Mouse (Mus musculus): Measurements from ENCODE around the gene Clec16a.

Clec16a gene

DNA sequence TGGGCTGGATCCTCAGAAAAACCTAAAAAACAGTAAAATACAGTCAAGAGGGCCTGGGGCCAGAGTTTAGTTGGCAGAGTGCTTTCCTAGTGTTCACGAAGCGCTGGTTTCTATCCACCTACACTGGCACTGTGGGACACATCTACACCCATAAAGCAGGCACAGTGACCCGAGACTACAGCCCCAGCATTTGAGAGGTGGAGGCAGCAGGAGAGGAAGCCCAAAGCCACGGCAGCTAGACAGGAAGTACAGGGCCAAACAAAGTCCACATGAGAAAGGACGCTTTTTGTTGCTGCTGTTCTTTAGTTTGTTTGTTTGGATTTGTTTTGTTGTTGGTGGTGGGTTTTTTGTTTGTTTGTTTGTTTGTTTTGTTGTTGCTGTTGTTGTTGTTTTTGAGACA is 8.8 kb upstream of the Clec16a start:
- DNase-seq, result no peak

DNA sequence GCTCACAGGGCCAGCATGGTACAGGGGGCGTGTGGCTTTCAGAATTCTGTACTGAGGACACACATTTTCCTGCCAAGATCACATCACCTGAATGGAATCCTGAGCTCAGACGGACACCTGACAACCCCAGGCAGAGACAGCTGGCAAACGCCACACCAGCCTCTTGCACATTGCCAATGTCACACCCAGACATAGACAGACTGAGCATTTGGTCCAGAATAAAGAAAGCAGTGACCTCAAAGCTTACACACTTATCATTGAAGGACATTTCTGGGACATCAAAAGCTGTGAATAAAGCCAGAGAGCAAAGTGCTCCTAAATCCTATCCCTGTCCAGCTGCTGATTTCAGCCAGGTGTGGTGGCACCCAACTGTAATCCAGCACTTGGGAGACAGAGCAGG is 8.2 kb upstream of the Clec16a start:
- DNase-seq, result no peak

DNA sequence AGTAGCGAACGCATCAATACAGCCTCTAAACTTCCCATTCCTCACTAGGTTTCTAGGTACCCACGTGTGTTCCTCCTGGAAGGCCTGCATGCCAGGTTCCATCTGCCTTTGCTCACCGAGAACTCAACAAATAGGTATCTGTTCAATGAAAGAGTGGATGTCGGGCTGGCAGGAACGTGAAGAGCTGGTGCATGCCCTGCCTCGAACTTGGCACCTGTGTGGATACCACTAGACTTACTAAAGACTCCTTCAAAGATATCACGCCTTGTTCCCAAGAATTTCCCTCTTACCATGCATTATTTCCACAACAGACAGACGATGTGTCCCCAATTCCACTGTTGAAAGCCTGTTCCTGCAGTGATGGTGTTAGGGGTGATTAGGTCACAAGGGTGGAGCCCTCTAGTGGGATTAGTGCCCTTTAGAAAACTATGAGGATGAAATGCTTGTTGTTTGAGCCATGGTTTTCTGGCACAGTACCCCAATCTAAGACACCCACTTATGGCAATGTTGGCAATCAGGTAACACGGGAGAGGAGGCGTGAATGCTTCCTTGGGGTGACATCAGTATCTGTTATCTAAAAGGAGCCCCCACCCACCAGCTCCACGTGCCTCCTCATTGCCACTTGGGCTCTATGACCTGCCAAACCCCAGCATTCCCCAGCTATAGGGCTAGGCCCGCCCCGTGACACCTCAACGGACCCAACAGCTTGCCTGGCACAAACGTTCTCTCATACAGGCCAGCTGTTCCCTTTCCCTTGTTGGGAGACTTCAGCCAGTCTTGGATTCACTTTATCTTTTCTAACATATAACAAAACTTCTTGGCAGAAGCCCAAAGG is 4.2 kb upstream of the Clec16a start:
- peak in 1 of 2 experiments; percentile 46 for DNase-seq

DNA sequence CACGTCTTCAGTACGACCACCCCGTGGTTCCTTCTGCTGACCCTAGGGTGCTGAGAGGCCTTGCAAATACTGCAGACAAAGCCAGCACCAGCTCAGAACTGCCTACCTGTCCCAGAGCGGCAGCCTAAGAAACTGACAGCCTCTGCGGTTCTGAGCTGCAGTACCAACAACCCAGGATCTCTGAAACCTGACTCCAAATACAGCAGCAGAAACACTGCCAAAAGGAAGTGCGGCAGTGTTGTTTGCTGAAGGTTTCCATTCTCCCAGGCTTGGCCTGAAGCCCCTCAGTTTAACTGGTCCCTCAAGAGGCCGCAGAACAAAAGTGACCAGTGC is 3.6 kb upstream of the Clec16a start:
- DNase-seq, result peak in 1 of 2 experiments; percentile 34

DNA sequence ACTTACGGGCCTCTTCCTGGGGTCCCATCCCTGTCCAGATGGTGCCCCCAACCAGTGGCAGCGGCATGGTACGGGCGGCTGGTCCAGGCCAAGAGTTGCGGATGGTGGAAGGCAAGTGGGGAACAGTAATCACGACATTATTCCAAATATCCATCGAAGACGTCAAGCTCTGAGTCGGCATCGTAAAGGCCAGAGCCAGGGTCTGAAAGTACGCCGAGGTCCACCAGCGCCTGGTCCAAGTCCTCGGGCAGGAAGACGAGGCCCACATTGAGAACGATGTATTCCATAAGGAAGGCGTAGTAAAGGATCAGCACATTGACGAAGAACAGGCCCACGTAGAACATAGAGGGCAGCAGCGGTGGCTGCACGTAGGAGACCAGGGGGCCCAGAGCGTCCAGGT is 2.9 kb upstream of the Clec16a start:
- peak; percentile 48 to 58 for DNase-seq

DNA sequence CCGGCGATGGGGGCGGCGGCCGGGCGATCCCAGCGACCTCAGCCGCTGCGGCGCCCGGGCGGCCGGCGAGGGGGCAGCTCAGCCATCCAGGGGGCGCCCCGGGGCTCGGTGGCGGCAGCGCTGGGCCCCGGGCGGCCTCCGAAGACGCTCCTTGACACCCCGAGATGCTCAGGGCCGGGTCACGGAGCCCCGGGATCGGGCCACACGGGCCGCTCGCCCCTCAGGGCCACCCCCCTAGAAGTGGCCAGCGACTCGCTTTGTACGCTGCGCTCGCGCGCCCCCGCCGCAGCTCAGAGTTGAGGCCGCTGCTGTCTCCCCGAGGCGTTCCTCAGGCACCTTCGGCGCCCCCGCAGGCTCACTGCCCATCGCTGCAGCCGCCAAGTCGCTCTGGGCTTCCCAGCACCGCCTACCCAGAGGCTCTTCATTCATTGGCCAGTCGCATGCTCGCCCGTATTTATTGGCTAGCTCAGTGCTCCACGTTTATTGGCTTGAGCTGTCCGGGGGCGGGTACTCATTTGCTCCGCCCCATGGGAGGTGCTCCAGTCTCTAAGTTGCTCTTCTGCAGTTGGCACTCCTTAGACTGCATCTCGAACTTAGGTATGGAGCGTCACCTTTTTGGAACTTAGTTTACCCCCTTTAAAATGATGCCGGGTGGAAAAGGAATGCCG is 2.3 kb upstream of the Clec16a start, which contains the start of gene Dexi:
Dexi (minus strand) TSS at position 357 of the 668 bp plus-strand sequence.
- DNase-seq, result peak; percentile 95 to 97

DNA sequence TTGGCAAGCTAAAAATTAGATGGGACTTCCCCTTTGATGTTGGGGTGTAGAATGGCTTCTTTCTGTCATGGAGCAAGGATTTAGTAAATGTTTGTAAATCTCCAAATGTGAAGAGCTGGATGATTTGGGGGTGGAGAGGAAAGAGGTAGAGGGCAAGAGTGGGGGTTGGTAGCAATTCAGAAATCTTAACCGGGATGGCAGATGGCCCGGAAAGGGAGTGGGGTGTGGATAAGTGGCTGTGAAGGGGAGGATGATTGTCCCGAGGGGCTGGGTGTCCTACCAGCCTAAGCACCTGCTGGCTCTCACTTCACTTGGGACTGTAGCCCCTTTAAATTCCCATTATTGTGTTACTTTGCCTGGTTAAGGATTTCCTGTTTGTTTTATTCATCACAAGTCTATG is 1.7 kb downstream of the Clec16a start:
- no peak for DNase-seq

DNA sequence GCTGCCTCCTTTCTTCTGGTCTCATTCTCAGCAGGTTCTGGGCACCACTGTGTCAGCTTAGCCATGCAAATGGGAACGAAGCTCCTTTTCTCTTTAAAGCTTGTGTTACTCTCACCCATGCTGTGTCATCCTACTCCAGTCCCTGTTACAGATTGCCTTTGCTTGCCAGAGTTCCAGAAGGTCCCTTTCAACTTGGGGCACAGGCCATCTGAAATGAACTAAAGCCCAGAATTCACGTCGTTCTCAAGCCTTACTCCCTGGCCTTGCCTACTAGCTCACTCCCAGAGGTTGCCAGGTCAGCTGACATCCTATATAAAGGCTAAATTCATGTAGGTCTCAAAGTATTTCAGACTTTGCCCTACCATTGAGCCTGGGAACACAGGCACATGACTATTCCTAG is 3.8 kb downstream of the Clec16a start:
- DNase-seq, result no peak

DNA sequence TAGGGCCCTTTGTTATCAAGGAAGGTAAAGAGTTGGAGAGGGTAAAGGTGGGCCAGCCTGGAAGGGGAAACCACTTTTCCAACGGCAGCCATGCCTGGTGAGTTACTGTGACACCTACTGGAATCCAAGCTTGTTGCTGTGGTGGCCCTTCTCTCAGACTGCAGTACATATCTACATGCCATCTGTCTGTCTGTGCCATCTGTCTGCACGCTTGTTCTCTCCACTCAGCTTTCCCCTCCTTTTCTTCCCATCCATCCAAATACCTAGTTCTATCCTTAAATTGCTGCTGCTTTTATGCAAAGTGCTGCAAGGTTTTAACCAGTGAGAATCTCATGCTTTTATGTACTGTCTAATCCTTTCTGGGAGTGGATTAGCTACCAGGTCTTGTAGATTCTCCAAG is 4.5 kb downstream of the Clec16a start:
- no peak for DNase-seq

DNA sequence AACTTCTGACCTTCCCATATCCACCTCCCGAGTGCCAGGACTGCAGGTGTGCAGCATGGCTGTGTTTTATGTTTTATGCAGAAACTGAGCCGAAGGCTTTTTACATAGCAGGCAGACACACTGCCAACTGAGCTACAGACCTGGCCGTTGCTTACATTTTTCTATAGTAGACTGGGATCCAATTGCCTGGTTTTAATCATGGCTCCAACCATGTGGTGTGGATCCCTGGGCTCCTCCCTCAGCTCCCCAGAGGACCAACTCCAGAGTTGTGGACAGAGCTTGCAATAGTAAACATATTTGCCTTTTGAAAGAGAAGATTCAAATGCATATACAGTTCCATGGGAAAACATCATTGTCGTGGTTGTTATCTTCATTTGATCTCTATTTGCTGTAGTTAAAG is 6.5 kb downstream of the Clec16a start:
- no peak for DNase-seq

DNA sequence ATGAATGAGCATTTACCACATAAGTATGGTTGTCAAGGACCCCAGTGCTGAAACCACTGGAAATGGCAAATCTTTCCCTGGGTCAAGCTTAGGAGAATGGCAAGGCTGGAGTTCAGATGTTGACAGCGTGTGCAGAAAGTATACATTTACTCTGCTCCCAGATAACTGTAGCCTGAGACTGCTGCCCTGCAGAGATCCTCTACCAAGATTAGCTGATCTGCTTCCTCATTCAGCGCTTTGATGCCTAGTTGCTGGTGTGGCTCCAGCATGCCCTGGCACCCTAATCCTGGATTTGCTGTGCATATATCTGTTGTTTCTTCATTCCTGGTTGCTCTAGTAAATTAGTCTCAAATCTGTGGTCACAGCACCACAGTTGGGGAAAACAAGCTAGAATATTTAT is 8.7 kb downstream of the Clec16a start:
- no peak for DNase-seq

DNA sequence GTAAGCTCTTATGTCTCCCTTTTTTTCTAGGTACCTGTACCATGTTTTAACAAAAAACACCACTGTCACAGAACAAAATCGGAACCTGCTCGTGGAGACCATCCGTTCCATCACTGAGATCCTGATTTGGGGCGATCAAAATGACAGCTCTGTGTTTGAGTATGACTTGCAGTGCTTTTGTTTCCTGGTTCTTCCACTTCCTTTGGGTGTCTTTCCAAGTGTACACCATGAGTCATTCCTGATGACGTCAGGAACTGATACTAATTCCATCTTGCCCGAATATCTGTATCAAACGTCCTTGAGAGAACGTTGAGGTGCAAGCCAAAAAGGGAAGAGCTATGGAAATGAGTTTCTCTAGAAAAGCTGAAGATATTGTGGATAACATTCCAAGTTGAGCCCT is 14.9 kb downstream of the Clec16a start:
- DNase-seq, result no peak

DNA sequence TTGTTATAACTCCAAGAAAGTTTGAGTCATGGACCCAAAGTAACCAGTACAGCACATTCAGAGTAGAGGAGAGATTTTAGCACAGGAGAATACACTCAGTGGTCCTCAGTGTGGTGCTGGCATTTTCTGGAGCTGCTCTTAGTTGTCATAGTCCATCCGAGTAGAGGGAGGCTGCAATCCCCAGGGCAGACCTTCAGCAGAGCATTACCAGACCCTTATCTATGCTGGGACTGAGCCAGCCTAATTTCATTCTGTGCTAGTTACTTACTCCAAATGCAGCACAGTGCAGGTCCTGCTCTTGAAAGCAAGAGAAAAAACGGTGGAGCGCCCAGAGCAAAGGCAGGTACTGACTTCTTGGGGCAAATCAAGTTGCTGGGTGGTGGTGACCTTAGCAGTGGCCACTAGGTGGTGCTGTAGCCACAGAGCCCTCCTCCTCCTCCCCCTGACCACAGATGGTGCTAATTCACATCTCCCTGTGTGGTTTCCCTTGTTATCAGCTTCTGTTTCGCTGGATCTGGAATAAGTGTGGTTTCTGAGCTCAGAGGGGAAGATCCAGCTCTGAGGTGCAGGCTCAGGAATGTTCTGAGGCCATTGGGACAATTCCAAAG is 20.2 kb downstream of the Clec16a start:
- DNase-seq, result peak; percentile 87 to 91

DNA sequence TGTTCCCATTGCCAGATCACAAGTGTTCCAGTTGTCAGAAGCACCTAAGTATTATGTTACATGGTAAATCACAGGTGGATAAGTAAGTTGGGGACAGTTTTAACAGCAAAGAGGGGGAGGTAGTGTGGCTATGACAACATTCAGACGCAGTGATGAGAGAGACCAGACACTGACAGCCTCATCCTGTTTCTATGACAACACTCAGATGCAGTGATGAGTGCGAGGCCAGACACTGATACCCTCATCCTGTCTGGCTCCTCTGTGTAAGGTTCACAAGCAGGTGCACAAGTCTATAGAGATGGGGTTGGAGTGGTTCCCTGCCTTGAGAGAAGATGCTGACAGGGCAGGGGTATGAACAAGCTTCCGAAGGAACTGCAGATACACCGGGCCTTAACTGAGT is 22.0 kb downstream of the Clec16a start:
- no peak for DNase-seq

DNA sequence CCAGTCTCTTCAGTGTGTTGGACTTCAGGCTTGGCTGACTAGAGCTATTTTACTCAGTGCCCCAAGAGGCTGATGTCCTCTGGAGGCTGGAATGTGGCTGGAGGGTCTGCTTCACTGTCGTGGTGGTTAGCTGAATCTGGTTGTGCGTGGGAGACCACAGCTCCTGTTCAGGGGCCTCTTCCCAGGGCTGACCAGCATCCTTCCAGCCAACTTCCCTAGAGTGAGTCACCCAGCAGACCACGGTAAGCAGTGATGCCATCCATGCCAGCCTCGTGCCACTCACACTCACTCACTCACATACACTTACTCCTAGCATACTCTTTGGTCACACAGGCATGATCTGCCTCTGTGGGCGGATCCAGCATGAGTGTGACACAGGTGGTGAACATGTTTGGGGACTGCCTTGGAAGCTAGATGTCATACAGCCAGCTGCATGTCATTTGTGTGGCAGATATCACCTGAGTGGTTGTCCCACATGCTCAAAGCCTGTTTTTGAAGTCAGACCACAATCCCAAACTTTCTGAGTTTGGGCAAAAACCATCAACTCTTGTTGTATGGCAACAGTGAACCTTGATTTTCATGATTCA is 24.8 kb downstream of the Clec16a start:
- DNase-seq, result no peak

DNA sequence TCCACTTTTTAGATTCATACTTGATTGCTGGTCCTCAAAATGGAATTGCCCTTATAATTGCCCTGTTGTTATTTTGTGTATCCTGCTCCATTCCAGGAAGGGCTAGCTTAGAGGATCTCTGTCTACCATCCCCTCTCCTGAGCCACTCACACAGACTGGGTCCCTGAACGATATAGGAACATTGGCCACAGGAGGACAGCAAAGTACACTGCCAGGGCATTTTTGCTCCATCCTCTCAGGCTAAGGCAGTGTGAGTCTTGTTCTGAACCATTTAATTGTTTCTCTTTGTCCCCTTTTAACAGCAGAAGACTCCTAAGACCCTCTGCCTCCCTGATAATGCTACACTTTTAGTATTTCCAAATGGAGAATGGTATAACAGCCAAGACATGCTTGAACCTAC is 25.6 kb downstream of the Clec16a start:
- peak; percentile 86 to 87 for DNase-seq

DNA sequence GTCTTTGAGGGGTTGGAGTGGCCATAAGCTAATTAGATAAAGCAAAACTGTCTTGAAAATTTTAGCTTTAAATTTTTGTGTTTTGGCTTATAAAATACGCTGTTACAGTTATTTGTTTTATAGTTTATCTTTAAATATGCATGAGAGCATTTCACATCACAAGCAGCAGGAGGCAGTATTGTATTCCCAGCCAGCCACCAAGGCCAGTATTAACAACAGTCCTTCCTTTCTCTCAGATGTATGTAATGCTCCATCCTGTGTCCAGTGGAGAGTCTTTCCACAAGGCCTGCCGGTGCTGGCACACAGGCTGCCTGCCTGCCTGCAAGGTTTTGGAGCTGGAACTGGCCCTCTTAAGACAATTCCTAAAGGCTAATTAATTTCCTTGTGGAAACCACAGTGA is 26.7 kb downstream of the Clec16a start:
- peak; percentile 38 to 58 for DNase-seq

DNA sequence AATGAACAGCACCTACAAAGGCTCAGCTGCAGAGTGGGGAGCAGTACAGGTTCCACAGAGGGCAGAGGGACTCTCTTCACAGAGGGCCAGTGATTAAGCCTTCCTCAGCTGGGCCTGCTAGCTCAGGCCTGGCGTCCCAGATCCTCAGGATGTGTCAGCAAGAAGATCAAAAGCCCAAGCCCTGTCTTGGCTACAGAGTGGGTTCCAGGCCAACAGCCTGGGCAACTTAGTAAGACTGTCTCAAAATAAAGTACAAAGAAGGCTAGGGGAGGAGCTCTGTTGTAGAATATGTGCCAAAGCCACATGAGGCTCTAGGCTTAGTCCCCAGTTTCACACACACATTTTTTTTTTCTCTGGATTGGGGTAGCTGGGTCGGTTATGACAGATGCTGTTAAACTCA is 29.8 kb downstream of the Clec16a start:
- DNase-seq, result no peak

DNA sequence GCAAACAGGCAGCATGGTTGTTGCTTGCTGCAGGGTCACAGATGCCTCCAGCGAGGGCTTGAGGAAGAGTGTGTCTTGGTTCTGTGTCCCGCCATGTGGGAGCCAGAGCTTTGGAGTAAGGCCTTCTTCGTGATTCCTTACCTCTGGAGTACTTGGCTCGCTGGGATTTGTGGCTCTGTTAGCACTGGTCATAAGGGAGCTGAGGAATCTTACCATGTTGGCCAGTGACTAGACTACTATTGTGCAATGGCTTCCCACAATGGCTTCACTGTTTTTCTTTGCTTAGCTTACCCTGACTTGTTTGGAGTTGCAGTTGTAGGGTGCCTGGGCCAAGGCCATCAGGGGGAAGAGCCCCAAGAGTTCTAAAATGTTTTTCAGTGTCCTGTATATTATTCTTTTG is 30.8 kb downstream of the Clec16a start:
- DNase-seq, result no peak

DNA sequence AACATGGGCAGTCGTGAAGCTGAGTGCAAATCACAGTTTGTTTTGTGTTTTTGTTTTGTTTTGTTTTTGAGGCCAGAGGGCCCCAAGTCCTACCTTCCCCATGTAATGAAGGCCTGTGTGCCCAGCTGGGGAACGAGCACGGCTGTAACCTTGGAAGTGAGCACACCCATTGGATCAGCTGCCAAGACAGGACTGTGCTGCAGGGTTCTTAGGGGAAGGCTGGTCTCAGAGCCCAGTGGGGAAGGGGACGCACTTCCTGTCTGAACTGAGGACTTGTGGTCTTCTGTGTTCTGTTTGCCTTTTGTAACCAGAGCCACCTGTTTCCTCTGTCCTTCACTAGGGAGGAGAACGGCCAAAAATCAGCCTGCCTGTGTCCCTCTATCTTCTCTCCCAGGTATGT is 32.4 kb downstream of the Clec16a start:
- no peak for DNase-seq

DNA sequence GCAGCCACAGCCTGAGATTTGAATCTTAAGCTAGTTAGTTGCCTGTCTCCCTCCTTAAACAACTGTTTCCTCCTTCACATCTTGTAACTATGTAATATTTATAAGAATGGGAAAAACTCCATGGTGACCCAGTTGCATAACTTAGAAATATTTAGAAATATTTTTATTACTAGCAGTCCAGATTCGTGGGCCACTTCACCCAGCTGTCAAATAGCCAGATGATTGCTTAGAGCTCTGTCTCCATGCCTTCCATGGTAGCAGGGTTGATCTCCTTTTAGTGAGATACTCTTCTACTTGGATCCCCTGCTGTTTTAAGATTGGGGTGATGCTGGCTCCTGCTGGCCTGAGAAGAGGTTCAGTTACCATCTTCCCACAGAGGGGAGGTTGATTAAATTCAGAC is 33.2 kb downstream of the Clec16a start:
- DNase-seq, result no peak

DNA sequence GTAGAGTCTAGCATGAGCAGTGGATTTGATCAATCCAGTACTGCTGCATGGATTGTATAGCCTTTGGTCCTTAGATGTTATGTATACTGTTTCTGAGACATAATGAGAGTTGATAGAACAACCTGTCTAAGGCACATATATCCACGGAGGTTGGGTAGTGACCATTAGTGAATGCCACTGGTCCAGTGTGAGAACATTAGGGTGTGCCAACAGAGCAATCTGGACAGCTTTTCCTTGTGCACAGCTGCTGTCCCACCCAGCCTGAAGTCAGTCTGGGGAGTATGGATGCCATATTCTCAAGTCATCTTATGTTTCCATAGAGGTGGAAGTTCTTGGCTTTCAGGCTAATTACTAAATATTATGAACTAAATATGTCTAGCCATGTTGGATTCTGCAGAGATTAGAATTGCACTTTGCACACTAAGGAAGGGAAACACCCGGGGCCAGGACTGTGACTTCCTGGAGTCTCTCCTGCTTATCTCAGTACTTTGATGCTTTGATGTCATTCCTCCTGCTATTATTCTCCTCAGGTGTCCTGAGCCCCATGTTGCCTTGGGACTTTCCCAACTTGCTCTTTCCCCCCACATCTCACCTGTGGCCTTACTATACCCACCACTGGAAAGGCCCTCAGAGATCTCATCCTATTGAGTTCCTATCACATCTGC is 36.2 kb downstream of the Clec16a start:
- DNase-seq, result no peak

DNA sequence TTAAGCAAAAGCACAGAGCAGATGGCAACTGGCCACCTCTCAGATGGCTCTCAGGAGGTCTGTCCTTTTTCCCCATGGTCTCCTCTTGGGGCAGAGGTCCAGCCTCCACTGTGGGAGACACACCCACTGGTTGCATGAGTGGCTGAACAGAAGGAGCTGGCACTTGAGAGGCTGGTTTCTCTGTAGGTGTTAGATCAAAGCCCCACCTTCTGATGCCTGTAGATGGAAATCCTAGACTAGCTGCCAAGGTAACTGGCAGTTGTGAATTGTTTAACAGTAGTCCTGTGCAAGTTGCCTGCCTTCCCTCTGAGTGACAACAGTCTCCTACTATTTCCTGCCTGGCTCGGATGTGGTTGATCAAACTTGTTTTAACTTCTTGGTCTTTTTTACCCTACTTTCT is 40.0 kb downstream of the Clec16a start:
- DNase-seq, result peak in 1 of 2 experiments; percentile 24

Data from cerebellum, postnatal 10 days (tissue).